Mouse (Mus musculus): ENCODE measurements around the gene Xpo1. TPM values are rescaled to one million over a fixed set of nuclear protein-coding genes. Genes with fewer than 3 reads are reported as not detected.

Gene Xpo1
- polyA plus RNA-seq, 1 experiment from 2014 or later, result 148 TPM

- H3K9me3 ChIP-seq (ENCODE audit: control insufficient read depth, low read length), result no peaks in the 10 kb centered on the region
- under 1% methylated on average over 77 of the region's 98 CpGs for WGBS
- peak overlapping the region; percentile 91 for H3K9ac ChIP-seq (ENCODE audit: low read depth, low read length)
- peak overlapping the region; percentile 89 for H3K4me3 ChIP-seq (ENCODE audit: low read depth, low read length)
- peak overlapping the region; percentile 48 for H3K4me2 ChIP-seq (replicated peaks; ENCODE audit: low read depth, low read length)
- H3K27me3 ChIP-seq (ENCODE audit: control insufficient read depth, insufficient read depth, low read length), result no peaks in the 10 kb centered on the region
- ATAC-seq (ENCODE audit: low FRiP score), result peak; percentile 95
- H3K4me1 ChIP-seq (replicated peaks; ENCODE audit: control insufficient read depth, insufficient read depth, low read length), result no peaks in the 10 kb centered on the region
- H3K27ac ChIP-seq (ENCODE audit: low read depth, low read length), result peak overlapping the region; percentile 98
- DNase-seq (ENCODE audit: low spot score), result peak; percentile 93
- no peaks in the 10 kb centered on the region for H3K36me3 ChIP-seq (ENCODE audit: control insufficient read depth, insufficient read depth, low read length)
Observed at GRCm38 (mm10) chr11:23305673-23306608, 50.1 kb downstream of the Xpo1 start.

- Histone ChIP-seq H3K36me3 (ENCODE audit: control insufficient read depth, insufficient read depth, low read length) (no peaks in the 10 kb centered on the region), H3K27me3 (ENCODE audit: control insufficient read depth, insufficient read depth, low read length) (no peaks in the 10 kb centered on the region), H3K9ac (ENCODE audit: low read depth, low read length) (peak within 1 kb of the TSS; percentile 91), H3K4me3 (ENCODE audit: low read depth, low read length) (peak within 1 kb of the TSS; percentile 89), H3K27ac (ENCODE audit: low read depth, low read length) (peak within 1 kb of the TSS; percentile 98), H3K4me1 (replicated peaks; ENCODE audit: control insufficient read depth, insufficient read depth, low read length) (no peaks in the 10 kb centered on the region), H3K4me2 (replicated peaks; ENCODE audit: low read depth, low read length) (peak within 1 kb of the TSS; percentile 48), H3K9me3 (ENCODE audit: control insufficient read depth, low read length) (no peaks in the 10 kb centered on the region)
- WGBS, result under 1% methylated on average over 34 of the region's 80 CpGs
- DNase-seq (ENCODE audit: low spot score), result peak; percentile 76
- peak; percentile 67 for ATAC-seq (ENCODE audit: low FRiP score)
Observed at GRCm38 (mm10) chr11:23306764-23307565, 51.1 kb downstream of the Xpo1 start, which contains the start of gene Usp34. Gene Usp34 (plus strand): TSS chr11:23306895.

GRCm38 (mm10) chr11:23307566-23307920, 51.7 kb downstream of the Xpo1 start:
- peak overlapping the region; percentile 89 for H3K4me3 ChIP-seq (ENCODE audit: low read depth, low read length)
- no peaks in the 10 kb centered on the region for H3K4me1 ChIP-seq (replicated peaks; ENCODE audit: control insufficient read depth, insufficient read depth, low read length)
- ATAC-seq (ENCODE audit: low FRiP score) (no peak), DNase-seq (ENCODE audit: low spot score) (no peak)
- peak overlapping the region; percentile 37 for H3K4me2 ChIP-seq (replicated peaks; ENCODE audit: low read depth, low read length)
- H3K27me3 ChIP-seq (ENCODE audit: control insufficient read depth, insufficient read depth, low read length), result no peaks in the 10 kb centered on the region
- no peaks in the 10 kb centered on the region for H3K36me3 ChIP-seq (ENCODE audit: control insufficient read depth, insufficient read depth, low read length)
- H3K9ac ChIP-seq (ENCODE audit: low read depth, low read length), result peak overlapping the region; percentile 91; the same call in 1 of the 2 replicates
- 5% methylated on average over 6 of the region's 6 CpGs for WGBS
- H3K9me3 ChIP-seq (ENCODE audit: control insufficient read depth, low read length), result no peaks in the 10 kb centered on the region
- H3K27ac ChIP-seq (ENCODE audit: low read depth, low read length), result peak overlapping the region; percentile 98; the same call in 1 of the 2 replicates

GRCm38 (mm10) chr11:23313496-23313895, 57.7 kb downstream of the Xpo1 start:
- DNase-seq (ENCODE audit: low spot score) (no peak), ATAC-seq (ENCODE audit: low FRiP score) (no peak)
- Histone ChIP-seq H3K4me1 (replicated peaks; ENCODE audit: control insufficient read depth, insufficient read depth, low read length) (no peaks in the 10 kb centered on the region), H3K27ac (ENCODE audit: low read depth, low read length) (no peak overlapping the region), H3K9me3 (ENCODE audit: control insufficient read depth, low read length) (no peaks in the 10 kb centered on the region), H3K27me3 (ENCODE audit: control insufficient read depth, insufficient read depth, low read length) (no peaks in the 10 kb centered on the region), H3K4me3 (ENCODE audit: low read depth, low read length) (no peak overlapping the region), H3K9ac (ENCODE audit: low read depth, low read length) (no peak overlapping the region), H3K36me3 (ENCODE audit: control insufficient read depth, insufficient read depth, low read length) (no peaks in the 10 kb centered on the region), H3K4me2 (replicated peaks; ENCODE audit: low read depth, low read length) (no peak overlapping the region)
- 94% methylated on average over 1 of the region's 1 CpGs for WGBS

GRCm38 (mm10) chr11:23329413-23329812, 73.6 kb downstream of the Xpo1 start:
- no peak for DNase-seq (ENCODE audit: low spot score)
- no peak overlapping the region for H3K9ac ChIP-seq (ENCODE audit: low read depth, low read length)
- H3K27me3 ChIP-seq (ENCODE audit: control insufficient read depth, insufficient read depth, low read length), result no peaks in the 10 kb centered on the region
- no peaks in the 10 kb centered on the region for H3K4me1 ChIP-seq (replicated peaks; ENCODE audit: control insufficient read depth, insufficient read depth, low read length)
- no peak overlapping the region for H3K27ac ChIP-seq (ENCODE audit: low read depth, low read length)
- WGBS, result 96% methylated on average over 2 of the region's 2 CpGs
- H3K4me3 ChIP-seq (ENCODE audit: low read depth, low read length), result no peak overlapping the region
- H3K9me3 ChIP-seq (ENCODE audit: control insufficient read depth, low read length), result no peaks in the 10 kb centered on the region
- no peak overlapping the region for H3K4me2 ChIP-seq (replicated peaks; ENCODE audit: low read depth, low read length)
- no peaks in the 10 kb centered on the region for H3K36me3 ChIP-seq (ENCODE audit: control insufficient read depth, insufficient read depth, low read length)
- ATAC-seq (ENCODE audit: low FRiP score), result no peak

GRCm38 (mm10) chr11:23332136-23332535, 76.3 kb downstream of the Xpo1 start:
- DNase-seq (ENCODE audit: low spot score), result no peak
- 90% methylated on average over 3 of the region's 3 CpGs for WGBS
- H3K27me3 ChIP-seq (ENCODE audit: control insufficient read depth, insufficient read depth, low read length), result no peaks in the 10 kb centered on the region

GRCm38 (mm10) chr11:23335160-23335559, 79.3 kb downstream of the Xpo1 start:
- no peaks in the 10 kb centered on the region for H3K27me3 ChIP-seq (ENCODE audit: control insufficient read depth, insufficient read depth, low read length)
- no peaks in the 10 kb centered on the region for H3K4me1 ChIP-seq (replicated peaks; ENCODE audit: control insufficient read depth, insufficient read depth, low read length)
- no peaks in the 10 kb centered on the region for H3K9me3 ChIP-seq (ENCODE audit: control insufficient read depth, low read length)
- DNase-seq (ENCODE audit: low spot score) (no peak), ATAC-seq (ENCODE audit: low FRiP score) (no peak)
- WGBS, result 91% methylated on average over 1 of the region's 1 CpGs
- no peak overlapping the region for H3K4me3 ChIP-seq (ENCODE audit: low read depth, low read length)
- no peak overlapping the region for H3K27ac ChIP-seq (ENCODE audit: low read depth, low read length)
- no peak overlapping the region for H3K4me2 ChIP-seq (replicated peaks; ENCODE audit: low read depth, low read length)
- H3K9ac ChIP-seq (ENCODE audit: low read depth, low read length), result no peak overlapping the region
- H3K36me3 ChIP-seq (ENCODE audit: control insufficient read depth, insufficient read depth, low read length), result no peaks in the 10 kb centered on the region

More at GRCm38 (mm10) chr11:23332136-23332535, 76.3 kb downstream of the Xpo1 start:
- Histone ChIP-seq H3K4me3 (ENCODE audit: low read depth, low read length) (no peak overlapping the region), H3K4me2 (replicated peaks; ENCODE audit: low read depth, low read length) (no peak overlapping the region), H3K9me3 (ENCODE audit: control insufficient read depth, low read length) (no peaks in the 10 kb centered on the region), H3K4me1 (replicated peaks; ENCODE audit: control insufficient read depth, insufficient read depth, low read length) (no peaks in the 10 kb centered on the region), H3K9ac (ENCODE audit: low read depth, low read length) (no peak overlapping the region), H3K36me3 (ENCODE audit: control insufficient read depth, insufficient read depth, low read length) (no peaks in the 10 kb centered on the region), H3K27ac (ENCODE audit: low read depth, low read length) (no peak overlapping the region)
- no peak for ATAC-seq (ENCODE audit: low FRiP score)

Data from hindbrain, embryonic 11.5 days (tissue).